Mouse (Mus musculus) kidney, postnatal 0 days (tissue): ENCODE measurements around the gene Chchd4. TPM values are rescaled to one million over a fixed set of nuclear protein-coding genes. Genes with fewer than 3 reads are reported as not detected.
A peak's percentile ranks its signal among the peaks of the same experiment; 100 is the strongest.
"Not testable (repeated sequence)": the region's sequence is repeated elsewhere in the genome, so short reads cannot be mapped to it uniquely, and the experiment has no call there.

Source experiments
- ATAC-seq: fragments of 200-750 bp; cut with Nextera tagmentation; replicated peaks from 2 replicates; pipeline ENCODE4 v1.8.0; 2017; ENCODE audit warnings: low read depth, moderate number of reproducible peaks, moderate TSS enrichment, moderate library complexity; ENCODE audit not compliant: low FRiP score
- DNase-seq: peaks from one replicate; pipeline ENCODE4 v3.0.0-alpha.2; 2016; ENCODE audit warnings: low spot score
- H3K27ac ChIP-seq: fragments of 300-500 bp; sonication (generic); 2 replicates; pipeline ENCODE4 v1.5.1; 2014; ENCODE audit warnings: mild to moderate bottlenecking
- H3K27me3 ChIP-seq: fragments of 300-500 bp; sonication (generic); 2 replicates; pipeline ENCODE4 v1.6.1; 2014; ENCODE audit warnings: low read length, mixed read lengths; ENCODE audit not compliant: insufficient read depth
- H3K36me3 ChIP-seq: fragments of 300-500 bp; sonication (generic); 2 replicates; pipeline ENCODE4 v1.6.1; 2014; ENCODE audit warnings: low read length, mixed read lengths; ENCODE audit not compliant: insufficient read depth
- H3K4me1 ChIP-seq: fragments of 300-500 bp; sonication (generic); replicated peaks from 2 replicates; pipeline ENCODE4 v1.6.1; 2014; ENCODE audit warnings: antibody characterized with exemption, low read length, mixed read lengths; ENCODE audit not compliant: insufficient read depth
- H3K4me2 ChIP-seq: fragments of 300-500 bp; sonication (generic); 2 replicates; pipeline ENCODE4 v1.6.1; 2014; ENCODE audit warnings: mild to moderate bottlenecking, low read length, moderate library complexity, mixed read lengths
- H3K4me3 ChIP-seq: fragments of 300-500 bp; sonication (generic); replicated peaks from 2 replicates; pipeline ENCODE4 v1.5.1; 2014; ENCODE audit warnings: low read depth, low read length
- H3K9ac ChIP-seq: fragments of 300-500 bp; sonication (generic); 2 replicates; pipeline ENCODE4 v1.6.1; 2014; ENCODE audit warnings: low read depth, low read length
- H3K9me3 ChIP-seq: fragments of 300-500 bp; sonication (generic); replicated peaks from 2 replicates; pipeline ENCODE4 v1.6.1; 2016; ENCODE audit warnings: low read length, inconsistent platforms, mixed read lengths
- CTCF ChIP-seq: IDR thresholded peaks from 2 replicates; pipeline ENCODE4 v1.5.1; 2016; ENCODE audit warnings: antibody characterized with exemption, low read depth, mild to moderate bottlenecking, moderate library complexity
- WGBS: fragments of 180-500 bp; shearing (Covaris S2); extraction: QIAGEN DNeasy Blood & Tissue Kit; methylation state at CpG from one replicate; pipeline ENCODE4 v1.1.7; 2014; 5-methylcytosine and 5-hydroxymethylcytosine counted together
- polyA plus RNA-seq: library from polyadenylated mRNA; unstranded; fragments of >200 nt; fragmentation: Nextera tagmentation; extraction: Ambion mirVana; gene quantifications from 2 replicates; pipeline ENCODE4 v1.2.1, GENCODE M21; 2015

Gene Chchd4
- polyA plus RNA-seq, 1 experiment from 2014 or later: 28.0 TPM

DNA sequence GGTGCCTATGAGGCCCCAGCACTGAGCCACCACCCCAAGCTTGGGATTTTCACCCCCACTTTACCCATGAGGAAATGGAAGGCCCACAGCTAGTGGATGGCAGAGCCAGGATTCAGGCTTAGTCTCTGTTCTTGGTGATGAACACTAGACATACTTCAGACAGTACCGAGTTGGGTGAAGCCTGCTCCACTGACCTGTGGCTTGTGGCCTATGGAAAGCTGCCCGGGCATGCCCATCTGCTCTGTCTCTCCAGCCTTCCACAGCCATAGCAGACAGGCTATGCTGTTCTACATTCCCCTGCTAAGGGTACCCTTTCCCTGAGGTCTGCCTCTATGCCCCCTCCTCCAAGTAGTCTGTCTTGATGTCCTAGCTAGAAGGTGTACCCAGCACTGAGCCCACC, 3.2 kb upstream of the Chchd4 start:
- Histone ChIP-seq H3K9me3 (no peaks in the 10 kb centered on the region), H3K9ac (no peak overlapping the region), H3K4me1 (peaks cover 10% of the 10 kb centered on the region), H3K27ac (no peak overlapping the region), H3K4me2 (no peak overlapping the region), H3K4me3 (no peak overlapping the region), H3K27me3 (no peaks in the 10 kb centered on the region), H3K36me3 (peaks cover 35% of the 10 kb centered on the region)
- DNase-seq (no peak), ATAC-seq (no peak)
- 95% methylated on average over 2 of the region's 2 CpGs for WGBS
- TF ChIP-seq CTCF: no peak

DNA sequence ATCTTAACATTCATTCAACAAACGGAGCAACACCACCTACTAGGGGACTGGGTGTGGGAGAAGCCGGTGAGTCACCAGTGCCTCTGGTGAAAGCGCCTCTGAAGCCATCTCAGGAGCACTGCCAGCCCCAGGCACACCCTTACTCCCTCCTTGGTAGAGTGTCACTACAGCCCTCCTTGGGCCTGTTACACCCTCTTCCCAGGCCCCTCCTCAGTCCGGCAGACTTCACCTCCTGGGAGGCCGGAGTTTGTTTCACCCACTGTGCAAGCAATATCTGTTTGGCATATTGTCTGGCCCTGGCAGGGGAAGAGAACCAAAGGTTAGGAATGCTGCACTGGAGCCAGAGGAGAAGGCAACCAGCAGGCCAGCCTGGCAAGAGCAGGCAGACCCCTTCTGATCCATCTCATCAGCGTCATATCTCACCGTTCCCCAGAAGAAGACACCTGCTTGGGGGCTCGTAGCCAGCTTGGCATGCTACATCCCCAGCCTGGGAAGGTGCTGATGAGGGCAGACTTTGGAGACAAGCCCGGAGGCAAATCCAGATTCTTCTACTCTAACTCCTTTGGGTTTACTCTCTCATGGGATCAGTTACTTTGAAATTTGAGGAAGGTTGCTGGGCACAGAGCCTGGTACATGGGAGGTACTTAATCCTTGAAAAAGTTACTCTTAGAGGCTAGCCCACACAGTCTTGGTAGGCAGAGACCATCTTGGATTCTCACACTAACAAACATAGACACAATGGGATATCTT, 1.3 kb upstream of the Chchd4 start:
- H3K4me3 ChIP-seq: peak overlapping the region; percentile 62
- peak overlapping the region; percentile 76 for H3K4me2 ChIP-seq
- peak overlapping the region; percentile 65; the same call in 1 of the 2 replicates for H3K27ac ChIP-seq
- H3K4me1 ChIP-seq: peaks cover 10% of the 10 kb centered on the region
- DNase-seq (no peak), ATAC-seq (no peak)
- H3K36me3 ChIP-seq: peaks cover 23% of the 10 kb centered on the region
- H3K9me3 ChIP-seq: no peaks in the 10 kb centered on the region
- H3K27me3 ChIP-seq: no peaks in the 10 kb centered on the region
- 55% methylated on average over 9 of the region's 9 CpGs for WGBS
- H3K9ac ChIP-seq: peak overlapping the region; percentile 66
- no peak for TF ChIP-seq CTCF

DNA sequence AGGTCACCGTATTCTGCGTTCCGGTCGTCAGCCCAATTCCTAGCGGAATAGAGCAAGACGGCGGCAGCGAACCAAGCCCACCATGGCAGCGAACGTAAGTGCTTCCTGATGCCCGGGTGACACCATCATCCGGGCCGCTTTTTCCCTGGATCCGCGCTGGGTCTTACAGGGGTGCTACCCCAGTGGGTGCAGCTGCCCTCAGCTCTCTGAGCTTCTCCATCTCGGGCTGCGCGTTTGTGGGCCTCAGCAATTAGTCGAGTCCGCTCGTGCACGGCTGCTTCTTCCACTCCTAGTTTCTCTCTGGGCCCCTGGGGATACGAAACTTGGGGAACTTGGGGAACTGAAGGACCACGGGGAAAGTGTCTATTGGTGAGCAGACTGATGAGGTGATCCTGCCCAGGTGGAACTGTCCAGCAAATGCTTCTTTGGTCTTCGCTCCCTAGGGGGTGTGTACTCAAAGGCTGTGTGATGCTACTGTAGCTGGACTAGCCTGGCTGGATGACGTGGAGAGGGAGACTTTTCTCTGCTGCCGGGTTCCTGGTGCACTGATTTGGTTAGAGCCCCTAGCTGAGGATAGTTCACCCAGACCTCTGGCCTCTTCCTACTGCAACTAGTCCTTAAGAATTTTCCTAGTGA, 577 bp upstream of the Chchd4 start:
- Histone ChIP-seq H3K27me3 (no peaks in the 10 kb centered on the region), H3K4me1 (peaks cover 10% of the 10 kb centered on the region), H3K9ac (peak overlapping the region; percentile 66), H3K9me3 (no peaks in the 10 kb centered on the region), H3K4me3 (peak overlapping the region; percentile 62), H3K27ac (peak overlapping the region; percentile 65; the same call in 1 of the 2 replicates), H3K36me3 (peaks cover 16% of the 10 kb centered on the region), H3K4me2 (peak overlapping the region; percentile 76)
- under 1% methylated on average over 27 of the region's 27 CpGs for WGBS
- peak; percentile 39 for DNase-seq
- TF ChIP-seq CTCF: no peak
- ATAC-seq: peak; percentile 18

DNA sequence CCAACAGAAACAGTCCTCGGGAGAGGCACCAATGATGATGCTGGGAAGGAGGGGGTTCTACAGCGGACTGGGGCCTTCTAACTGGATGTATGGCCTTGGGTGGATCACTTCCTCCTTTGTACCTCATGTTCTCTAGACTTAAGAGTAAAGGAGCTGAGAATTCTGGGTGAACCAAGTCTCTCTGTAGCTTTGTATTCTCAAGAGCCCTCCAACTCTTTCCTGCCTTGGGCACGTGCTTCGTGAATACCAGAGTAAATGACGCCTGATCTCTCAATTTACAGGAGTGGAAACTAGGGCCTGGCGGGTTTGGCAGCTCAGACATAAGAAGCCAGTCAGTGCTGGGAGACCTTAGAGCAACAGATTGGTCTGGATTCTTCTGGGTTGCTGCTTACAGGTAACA, 1.0 kb downstream of the Chchd4 start:
- H3K4me1 ChIP-seq: peaks cover 10% of the 10 kb centered on the region
- DNase-seq (peak; percentile 20), ATAC-seq (no peak)
- 29% methylated on average over 6 of the region's 6 CpGs for whole genome bisulfite sequencing
- H3K36me3 ChIP-seq: peaks cover 4% of the 10 kb centered on the region
- H3K27ac ChIP-seq: no peak overlapping the region
- peak overlapping the region; percentile 73 for H3K4me2 ChIP-seq
- no peak for TF ChIP-seq CTCF
- H3K4me3 ChIP-seq: peak overlapping the region; percentile 62
- no peaks in the 10 kb centered on the region for H3K9me3 ChIP-seq
- no peaks in the 10 kb centered on the region for H3K27me3 ChIP-seq
- peak overlapping the region; percentile 74; the same call in 1 of the 2 replicates for H3K9ac ChIP-seq

DNA sequence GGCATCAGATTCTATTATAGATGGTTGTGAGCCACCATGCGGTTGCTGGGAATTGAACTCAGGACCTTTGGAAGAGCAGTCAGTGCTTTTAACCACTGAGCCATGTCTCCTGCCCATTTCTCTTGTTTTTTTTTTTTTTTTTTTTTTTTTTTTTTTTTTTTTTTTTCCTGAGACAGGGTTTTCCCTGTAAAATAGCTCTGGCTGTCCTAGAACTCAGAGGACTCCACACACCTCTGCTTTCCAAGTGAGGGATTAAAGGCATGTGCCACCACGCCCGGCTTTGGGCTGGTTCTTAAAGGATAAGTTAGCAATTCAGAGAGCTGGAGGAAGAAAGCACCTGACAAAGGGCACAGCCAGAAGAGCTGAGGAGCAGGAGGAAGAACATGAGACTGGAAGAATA, 1.9 kb downstream of the Chchd4 start:
- WGBS: 91% methylated on average over 3 of the region's 3 CpGs
- H3K4me1 ChIP-seq: peaks cover 10% of the 10 kb centered on the region
- not testable (repeated sequence) for H3K36me3 ChIP-seq, H3K4me2 ChIP-seq, H3K27me3 ChIP-seq, H3K4me3 ChIP-seq, H3K9ac ChIP-seq, ATAC-seq, H3K27ac ChIP-seq, DNase-seq, H3K9me3 ChIP-seq

DNA sequence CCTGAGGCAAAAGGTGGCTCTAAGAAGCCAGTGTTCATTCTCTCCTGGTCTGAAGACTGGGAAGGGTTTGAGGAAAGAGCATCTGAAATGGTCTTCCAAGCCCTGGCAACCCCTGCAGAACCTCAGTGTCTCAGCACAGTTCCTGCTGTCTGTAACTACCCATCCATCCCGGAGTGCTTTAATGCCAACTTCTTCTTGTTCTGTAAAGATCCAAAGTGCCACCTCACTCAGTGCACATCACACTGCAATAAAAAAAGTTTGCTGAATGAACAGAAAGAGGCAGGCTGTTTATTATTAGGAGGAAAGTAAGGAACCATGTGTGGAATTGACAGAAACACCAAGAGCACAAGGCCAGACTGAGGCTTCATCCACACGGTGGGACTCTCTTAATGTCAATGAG, 2.6 kb downstream of the Chchd4 start:
- Histone ChIP-seq H3K4me1 (peaks cover 10% of the 10 kb centered on the region), H3K4me2 (no peak overlapping the region), H3K9me3 (no peaks in the 10 kb centered on the region), H3K27me3 (no peaks in the 10 kb centered on the region), H3K27ac (no peak overlapping the region), H3K4me3 (no peak overlapping the region), H3K9ac (no peak overlapping the region), H3K36me3 (peaks cover 15% of the 10 kb centered on the region)
- DNase-seq (no peak), ATAC-seq (no peak)
- 82% methylated on average over 2 of the region's 2 CpGs for WGBS
- TF ChIP-seq CTCF: no peak
